In genomic region chr2:131797001-131797693, GRCm38 (mm10) we compare ENCODE assay signal across 23 mouse cellular contexts.
DNase-seq lines count a peak whose midpoint lies in the region; ATAC-seq lines count a peak whose summit lies in the region.
"Had no signal": no experiment of that assay in that cellular context is flagged by ENCODE, and none has a peak within 500 bp of the region (broad histone marks: within the 10 kb centered on the region; RNA-seq: fewer than 3 reads in every experiment).

No protein-coding gene starts in this region.

- no peak for ATAC-seq in neural tube, embryonic 15.5 days (ENCODE audit: low FRiP score)
- no peak for ATAC-seq in liver, embryonic 11.5 days (replicated peaks; ENCODE audit: low FRiP score)
- ATAC-seq: forebrain, embryonic 14.5 days; hindbrain, embryonic 16.5 days; inflammation-experienced regulatory T-cells, adult 6 months; intestine, postnatal 0 days had no signal

- H3K36me3 ChIP-seq in neural tube, embryonic 15.5 days = no peaks in the 10 kb centered on the region
- H3K36me3 ChIP-seq in liver, embryonic 11.5 days (ENCODE audit: control insufficient read depth, insufficient read depth, low read length) = no peaks in the 10 kb centered on the region
- H3K36me3 ChIP-seq: embryonic facial prominence, embryonic 15.5 days; forebrain, embryonic 10.5 days; heart, embryonic 10.5 days; hindbrain, embryonic 12.5 days had no signal

- no peak overlapping the region for H3K9ac ChIP-seq in neural tube, embryonic 15.5 days (replicated peaks)
- H3K9ac ChIP-seq in liver, embryonic 11.5 days (ENCODE audit: low read depth, low read length) = no peak overlapping the region
- H3K9ac ChIP-seq: embryonic facial prominence, embryonic 15.5 days; hindbrain, embryonic 12.5 days had no signal

- H3K27me3 ChIP-seq in neural tube, embryonic 15.5 days (replicated peaks) = no peaks in the 10 kb centered on the region
- no peaks in the 10 kb centered on the region for H3K27me3 ChIP-seq in liver, embryonic 11.5 days (replicated peaks; ENCODE audit: control insufficient read depth, insufficient read depth, low read length)
- H3K27me3 ChIP-seq: embryonic facial prominence, embryonic 15.5 days; hindbrain, embryonic 12.5 days had no signal

- H3K27ac ChIP-seq in neural tube, embryonic 15.5 days (replicated peaks) = no peak overlapping the region
- no peak overlapping the region for H3K27ac ChIP-seq in liver, embryonic 11.5 days (ENCODE audit: low read depth, low read length)
- H3K27ac ChIP-seq: embryonic facial prominence, embryonic 15.5 days; forebrain, embryonic 10.5 days; gastrocnemius, adult 2 months; heart, embryonic 10.5 days; hindbrain, embryonic 12.5 days had no signal

- H3K4me1 ChIP-seq in neural tube, embryonic 15.5 days = no peaks in the 10 kb centered on the region
- H3K4me1 ChIP-seq in liver, embryonic 11.5 days (replicated peaks; ENCODE audit: control insufficient read depth, insufficient read depth, low read length) = no peaks in the 10 kb centered on the region
- H3K4me1 ChIP-seq: embryonic facial prominence, embryonic 15.5 days; forebrain, embryonic 10.5 days; heart, embryonic 10.5 days; hindbrain, embryonic 12.5 days had no signal

- WGBS in neural tube, embryonic 15.5 days = 78% methylated on average over 9 of the region's 9 CpGs
- WGBS in liver, embryonic 11.5 days = 71% methylated on average over 9 of the region's 9 CpGs

- H3K4me2 ChIP-seq in neural tube, embryonic 15.5 days = no peak overlapping the region
- H3K4me2 ChIP-seq in liver, embryonic 11.5 days = no peak overlapping the region
- H3K4me2 ChIP-seq: embryonic facial prominence, embryonic 15.5 days; hindbrain, embryonic 12.5 days had no signal

- peak; percentile 40 to 81 for DNase-seq in adrenal gland, adult (ENCODE audit: inconsistent age in 2 of 2, low spot score in 1 of 2)
- no peak for DNase-seq in adrenal gland, adult 8-10 months
- peak; percentile 84 for DNase-seq in R1 (ENCODE audit: low read depth, low spot score)
- DNase-seq in adrenal gland, postnatal 25 days = peak; percentile 65
- DNase-seq in thymus, adult 18-20 months = no peak
- DNase-seq in liver, embryonic 11.5 days (ENCODE audit: low spot score) = no peak
- DNase-seq: cerebellum, adult 18-20 months; cerebellum, adult 9-11 months; gastrocnemius, adult 2 months; heart, adult 18-20 months; heart, postnatal 10 days; heart, postnatal 4 days; kidney, adult 8-10 months had no signal

- no peaks in the 10 kb centered on the region for H3K9me3 ChIP-seq in neural tube, embryonic 15.5 days (replicated peaks)
- no peaks in the 10 kb centered on the region for H3K9me3 ChIP-seq in liver, embryonic 11.5 days (ENCODE audit: control insufficient read depth, low read length)
- H3K9me3 ChIP-seq: embryonic facial prominence, embryonic 15.5 days; forebrain, embryonic 10.5 days; heart, embryonic 10.5 days; hindbrain, embryonic 12.5 days had no signal

- H3K4me3 ChIP-seq in neural tube, embryonic 15.5 days (replicated peaks) = no peak overlapping the region
- no peak overlapping the region for H3K4me3 ChIP-seq in liver, embryonic 11.5 days (ENCODE audit: low read depth, low read length)
- H3K4me3 ChIP-seq: embryonic facial prominence, embryonic 15.5 days; erythroblast, embryonic 14.5 days; forebrain, embryonic 10.5 days; gastrocnemius, adult 2 months; heart, embryonic 10.5 days; hindbrain, embryonic 12.5 days had no signal

Comparison
In these comparisons a context has a peak if more than half of its experiments do, and no peak if none do; other contexts are left out.
1. DNase-seq: peak in adrenal gland, adult (2 of 2), R1 (single experiment) and adrenal gland, postnatal 25 days (single experiment); none in adrenal gland, adult 8-10 months (single experiment), thymus, adult 18-20 months (0 of 2) and liver, embryonic 11.5 days (single experiment).